Mouse (Mus musculus): ENCODE results near the gene Sarm1.
A peak's percentile ranks its signal among the peaks of the same experiment; 100 is the strongest.
"Not testable (repeated sequence)": the region's sequence is repeated elsewhere in the genome, so short reads cannot be mapped to it uniquely, and the experiment has no call there.

Gene Sarm1

DNA sequence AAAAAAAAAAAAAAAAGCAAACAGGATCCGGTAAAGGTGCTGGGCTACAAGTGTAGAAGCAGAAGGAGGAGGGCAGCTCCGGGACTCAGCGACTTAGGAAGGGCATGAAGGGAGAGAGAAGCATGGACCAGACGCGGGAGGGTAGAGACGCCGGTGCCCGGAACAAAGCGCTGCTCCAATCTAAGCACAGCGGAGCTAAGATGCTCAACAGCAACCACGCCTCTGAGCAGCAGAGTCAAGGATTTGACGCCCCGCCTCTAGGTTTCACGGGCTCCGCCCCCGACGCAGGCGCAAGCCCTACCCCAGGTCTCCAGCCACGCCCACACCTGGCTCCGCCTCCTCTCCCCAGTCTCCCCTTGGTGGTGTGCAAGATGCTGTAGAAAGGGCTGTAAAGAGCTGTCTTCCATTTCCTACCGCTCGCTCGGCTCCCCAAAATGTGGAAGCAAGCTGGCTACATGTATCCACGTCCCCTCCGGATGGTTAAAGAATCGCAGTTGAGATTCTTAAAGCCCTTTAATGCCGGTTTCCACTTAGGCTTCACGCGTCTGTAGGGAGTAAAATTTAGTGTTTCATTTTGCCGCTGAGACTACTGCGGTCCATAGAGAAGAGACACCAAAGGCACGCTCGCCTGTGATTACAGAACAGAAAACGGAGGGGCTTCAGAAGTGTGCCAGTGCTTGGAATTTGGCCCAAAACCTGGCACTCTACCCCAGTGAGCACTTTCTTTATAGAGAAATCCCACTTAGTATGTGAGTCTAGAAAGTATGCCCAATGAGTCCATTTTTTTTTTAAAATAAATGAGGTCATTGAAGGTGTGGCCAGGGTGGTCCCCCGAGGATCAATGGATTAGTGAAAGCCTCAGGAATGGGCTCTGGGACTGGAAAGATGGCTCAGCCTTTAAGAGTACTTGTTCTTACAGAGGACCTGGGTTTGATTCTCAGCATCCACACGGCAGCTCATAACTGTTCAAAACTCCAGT is at the start of gene Sarm1:
Sarm1 (minus strand) TSS at position 211 of the 979 bp plus-strand sequence.
- peak; percentile 98 for DNase-seq (ENCODE audit: low read depth, low spot score)

DNA sequence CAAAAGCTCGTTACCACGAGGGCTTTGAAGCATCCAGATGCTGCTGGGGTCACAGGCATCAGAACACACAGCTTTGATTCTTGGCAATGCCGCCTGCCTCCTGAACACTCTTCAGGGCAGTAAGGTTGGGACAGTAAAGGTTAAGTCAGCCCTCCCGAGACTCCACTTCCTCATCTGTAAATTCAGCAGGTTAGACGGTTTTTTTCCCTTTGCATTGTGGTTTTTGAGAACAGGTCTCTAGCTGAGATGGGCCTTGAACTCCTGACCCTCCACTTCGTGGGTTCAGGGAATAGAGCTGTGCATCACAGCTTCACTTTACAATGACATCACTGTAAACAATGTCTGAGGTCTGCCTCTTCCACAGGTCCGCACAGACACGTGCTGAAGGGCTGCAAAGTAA is 47.6 kb upstream of the Sarm1 start:
- no peak for DNase-seq (ENCODE audit: low read depth, low spot score)

DNA sequence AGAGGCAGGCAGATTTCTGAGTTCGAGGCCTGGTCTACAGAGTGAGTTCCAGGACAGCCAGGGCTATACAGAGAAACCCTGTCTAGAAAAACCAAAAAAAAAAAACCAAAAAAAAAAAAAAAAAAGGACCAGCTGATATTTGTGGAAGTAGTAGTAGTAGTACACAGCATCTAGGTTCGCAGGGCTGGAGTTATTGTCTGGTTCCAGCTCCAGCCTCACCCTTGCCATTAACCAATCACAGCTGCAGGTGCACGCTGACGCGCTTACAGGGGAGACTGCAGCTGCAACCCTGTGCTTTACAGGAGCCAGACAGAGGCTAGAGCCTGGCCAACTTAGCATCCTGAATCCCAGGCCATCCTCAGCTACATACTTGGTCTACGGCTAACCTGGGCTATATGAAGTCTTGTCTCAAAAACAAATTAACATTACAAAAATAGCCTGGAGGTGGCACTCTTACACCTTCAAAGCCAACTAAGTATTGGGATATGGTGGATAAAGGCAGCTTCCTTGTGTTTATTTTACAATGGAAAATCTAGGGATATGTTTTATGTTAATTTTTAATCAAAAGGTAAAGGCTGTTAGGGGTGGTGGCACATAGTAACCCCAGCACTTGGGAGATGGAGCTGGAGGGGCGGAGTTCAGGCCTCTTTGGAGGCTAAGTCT is 47.0 kb upstream of the Sarm1 start:
- DNase-seq (ENCODE audit: low read depth, low spot score), result peak; percentile 26

DNA sequence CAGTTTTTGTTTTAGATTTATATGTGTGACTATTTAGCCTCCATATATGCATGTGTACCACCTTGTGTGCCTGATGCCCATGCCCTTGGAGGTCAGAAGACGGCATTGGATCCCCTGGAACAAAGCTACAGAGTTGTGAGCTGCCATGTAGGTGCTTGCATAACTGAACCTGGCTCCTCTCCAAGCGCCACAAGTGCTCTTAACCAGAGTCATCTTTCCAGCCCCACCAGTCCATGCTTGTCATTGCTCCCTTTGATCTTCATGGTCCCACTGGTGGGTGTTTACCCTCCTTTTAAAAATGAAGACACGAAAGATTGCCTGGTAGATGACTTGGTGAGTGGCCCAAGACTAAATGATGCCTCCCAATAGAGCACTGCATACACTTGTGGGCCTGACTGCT is 42.8 kb upstream of the Sarm1 start:
- no peak for DNase-seq (ENCODE audit: low read depth, low spot score)

DNA sequence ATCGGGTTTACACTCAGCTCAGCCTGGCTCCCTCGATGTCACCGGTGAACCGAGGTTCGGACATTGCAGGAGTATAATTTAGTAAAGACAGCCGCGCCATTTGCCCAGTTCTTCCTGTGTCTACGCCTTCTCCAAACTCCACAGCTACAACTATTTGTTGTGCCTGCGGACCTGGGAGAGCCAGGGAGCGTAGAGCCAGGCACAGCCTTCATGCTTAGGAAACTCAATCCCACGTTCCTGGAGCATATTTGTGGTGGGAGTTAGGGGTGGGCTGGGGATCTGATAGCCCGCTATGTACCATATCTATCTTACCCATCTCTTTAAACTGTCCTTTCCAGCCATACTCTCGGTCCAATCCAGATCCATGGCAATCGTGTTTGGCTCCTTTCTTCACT is 39.1 kb upstream of the Sarm1 start:
- no peak for DNase-seq (ENCODE audit: low read depth, low spot score)

DNA sequence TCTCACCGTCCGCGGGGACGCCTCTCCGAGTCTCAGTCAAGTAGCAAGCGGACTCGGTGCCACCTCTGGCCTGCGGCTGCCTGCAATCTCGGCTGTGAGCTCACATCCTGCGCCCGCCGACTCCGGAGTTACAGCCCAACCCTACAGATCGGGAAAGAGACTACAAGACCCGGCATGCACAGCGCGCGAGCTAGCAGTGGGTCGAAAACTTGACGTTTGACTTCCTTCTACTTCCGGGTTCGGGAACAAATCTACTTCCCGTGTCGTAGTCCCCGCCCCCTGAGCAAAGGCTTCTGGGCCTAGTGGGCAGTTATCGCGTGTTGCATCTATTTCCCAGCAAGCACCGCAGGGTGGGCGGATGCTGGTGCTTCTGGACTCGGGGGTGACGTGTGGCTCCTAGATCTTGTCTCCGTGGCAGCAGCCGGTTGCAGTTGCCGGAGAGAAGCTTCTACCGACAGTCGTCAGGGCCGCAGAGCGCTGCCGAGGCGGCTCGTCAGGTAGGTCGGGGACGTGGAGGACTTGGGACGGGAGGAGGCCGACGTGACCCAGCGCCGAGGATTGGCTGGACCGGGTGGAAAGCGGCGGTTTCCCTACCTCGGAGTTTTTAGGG is 38.6 kb upstream of the Sarm1 start, which contains the start of the genes Tnfaip1 and Ift20:
Tnfaip1 (minus strand) TSS at position 253 of the 610 bp plus-strand sequence.
Ift20 (plus strand) TSS at position 282 of the 610 bp plus-strand sequence.
- peak; percentile 100 for DNase-seq (ENCODE audit: low read depth, low spot score)

DNA sequence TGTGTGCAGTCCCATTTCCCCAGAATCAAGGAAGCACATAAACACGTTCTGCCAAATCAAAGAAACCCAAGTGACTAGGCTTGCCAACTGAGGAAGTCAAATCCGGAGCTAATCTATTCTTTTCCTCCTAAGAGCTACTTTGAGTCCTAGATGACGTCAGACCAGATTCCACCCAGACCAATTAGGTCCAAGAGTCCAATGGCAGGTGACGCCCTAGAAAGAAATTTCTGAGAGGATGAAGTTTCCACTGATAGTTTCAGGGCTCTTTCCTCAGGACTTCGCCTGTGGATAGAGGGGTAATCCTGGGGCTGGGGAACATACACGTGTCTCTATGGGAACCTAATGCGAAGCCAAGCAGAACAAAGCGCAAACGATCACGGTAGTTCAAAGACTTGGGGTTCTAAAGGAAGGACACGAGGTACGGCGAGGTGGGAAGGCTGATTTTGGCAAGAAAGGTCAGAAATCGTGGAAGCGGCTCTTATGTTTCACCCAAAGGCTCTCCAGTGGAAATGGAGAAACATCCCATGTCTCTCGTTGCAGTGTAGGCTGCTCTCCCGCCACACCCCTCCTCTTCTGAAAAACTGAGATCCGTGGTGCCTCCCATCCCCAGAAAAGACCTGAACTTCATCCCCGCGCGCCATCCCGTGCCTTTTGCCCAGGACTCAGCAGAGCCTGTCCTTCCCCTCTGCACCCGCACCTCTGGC is 38.0 kb upstream of the Sarm1 start:
- DNase-seq (ENCODE audit: low read depth, low spot score), result peak; percentile 82

DNA sequence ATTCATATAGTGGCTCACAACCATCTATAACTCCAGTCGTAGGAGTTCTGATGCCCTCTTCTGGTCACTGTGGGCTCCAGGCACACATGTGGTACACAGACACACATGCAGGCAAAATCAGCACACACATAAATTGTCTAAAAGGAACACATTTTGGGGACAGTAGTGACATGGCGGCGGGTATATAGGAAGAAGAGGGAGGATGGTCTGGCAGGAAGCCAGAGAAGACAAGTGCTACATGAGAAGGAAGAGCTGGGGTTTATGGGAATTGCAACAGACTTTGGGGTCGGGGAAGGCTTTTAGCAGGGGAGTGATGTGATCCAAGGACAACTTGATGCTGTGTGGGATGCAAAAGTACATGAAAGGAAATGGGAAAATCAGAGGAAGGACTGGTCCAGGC is 37.0 kb upstream of the Sarm1 start:
- DNase-seq (ENCODE audit: low read depth, low spot score), result peak; percentile 22

DNA sequence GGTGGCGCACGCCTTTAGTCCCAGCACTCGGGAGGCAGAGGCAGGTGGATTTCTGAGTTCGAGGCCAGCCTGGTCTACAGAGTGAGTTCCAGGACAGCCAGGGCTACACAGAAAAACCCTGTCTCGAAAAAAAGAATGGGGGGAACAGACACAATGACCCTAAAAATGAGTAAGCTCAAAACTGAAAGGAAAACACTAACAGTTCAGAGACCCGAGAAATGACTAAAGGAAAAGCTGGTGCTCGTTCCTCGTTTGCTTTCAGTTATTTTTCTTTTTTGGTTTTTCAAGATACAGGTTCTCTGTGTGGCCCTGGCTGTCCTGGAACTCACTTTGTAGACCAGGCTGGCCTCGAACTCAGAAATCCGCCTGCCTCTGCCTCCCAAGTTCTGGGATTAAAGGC is 34.0 kb upstream of the Sarm1 start:
- not testable (repeated sequence) for DNase-seq (ENCODE audit: low read depth, low spot score)

DNA sequence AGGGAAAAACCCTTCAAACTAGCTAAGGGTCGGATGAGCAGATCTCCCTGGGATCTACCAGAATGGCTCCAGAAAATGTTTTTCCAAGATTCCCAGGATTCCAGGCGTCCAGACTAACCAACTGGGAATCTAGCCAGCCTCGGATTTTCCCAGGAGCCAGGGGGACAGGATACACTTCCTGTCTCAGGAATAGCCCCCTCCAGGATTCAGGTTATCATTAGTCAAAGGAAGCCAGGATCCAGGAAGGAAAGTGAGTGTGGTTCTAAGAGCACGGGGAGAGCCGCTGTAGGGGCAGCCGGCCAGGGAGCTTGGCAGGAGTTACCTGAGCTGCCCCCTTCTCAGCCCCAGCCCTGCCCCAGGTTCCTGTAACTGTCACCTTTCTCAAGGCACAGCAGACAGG is 33.5 kb upstream of the Sarm1 start:
- DNase-seq (ENCODE audit: low read depth, low spot score), result no peak

DNA sequence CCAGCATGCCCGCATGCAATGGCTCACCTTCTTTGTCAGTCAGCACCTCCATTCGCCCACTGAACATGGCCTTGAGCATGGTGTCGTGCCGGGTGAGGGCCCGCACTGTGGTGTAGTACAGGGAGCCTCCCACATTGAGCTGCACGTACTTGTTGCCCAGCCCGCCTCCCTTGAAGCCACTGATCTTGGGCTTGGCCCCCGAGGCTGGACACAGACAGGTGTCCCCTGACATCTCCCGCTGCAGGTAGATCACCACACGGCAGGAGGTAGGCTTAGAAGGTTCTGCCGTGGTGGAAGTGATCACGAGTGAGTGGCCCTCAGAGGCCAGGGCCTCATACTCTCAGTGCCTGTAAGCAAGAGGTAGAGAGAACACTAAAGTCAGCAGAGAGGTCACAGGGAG is 32.4 kb upstream of the Sarm1 start:
- no peak for DNase-seq (ENCODE audit: low read depth, low spot score)

DNA sequence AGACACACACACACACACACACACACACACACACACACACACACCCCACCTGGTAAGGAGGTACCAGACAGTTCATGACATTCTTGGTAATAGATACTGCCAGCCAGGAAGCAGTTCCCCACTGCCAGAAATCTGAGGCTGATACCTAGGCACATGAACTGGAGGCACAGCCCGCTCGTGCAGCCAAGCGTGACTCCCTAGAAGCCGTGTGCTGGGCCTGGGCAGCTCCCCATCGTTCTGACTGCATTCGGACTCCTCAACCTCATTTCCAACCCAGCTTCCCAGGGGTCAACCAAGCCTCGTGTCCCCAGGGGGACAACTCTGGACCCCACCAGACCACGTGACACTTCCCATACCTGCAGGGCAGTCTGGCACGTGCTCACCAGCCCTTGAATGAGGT is 31.2 kb upstream of the Sarm1 start:
- DNase-seq (ENCODE audit: low read depth, low spot score), result no peak

DNA sequence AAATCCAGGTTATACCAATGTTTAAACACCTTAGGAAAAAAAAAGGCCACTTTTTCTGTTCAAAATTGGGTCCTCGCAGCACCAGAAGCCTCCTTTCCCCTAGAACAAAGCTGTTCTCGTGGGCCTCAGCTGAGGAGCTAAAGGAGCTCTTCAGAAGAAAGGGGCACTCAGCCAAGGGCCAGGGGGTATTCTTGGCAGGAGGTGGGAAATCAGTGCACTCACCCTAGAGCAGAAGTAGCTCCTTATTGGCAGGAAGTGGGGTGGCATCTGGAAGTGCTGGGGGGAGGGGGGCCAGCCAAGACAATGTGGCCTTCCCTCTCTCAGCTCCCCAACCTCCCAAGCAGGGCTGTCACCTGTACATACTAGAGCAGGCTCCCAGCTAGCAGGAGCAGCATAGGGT is 27.3 kb upstream of the Sarm1 start:
- no peak for DNase-seq (ENCODE audit: low read depth, low spot score)

DNA sequence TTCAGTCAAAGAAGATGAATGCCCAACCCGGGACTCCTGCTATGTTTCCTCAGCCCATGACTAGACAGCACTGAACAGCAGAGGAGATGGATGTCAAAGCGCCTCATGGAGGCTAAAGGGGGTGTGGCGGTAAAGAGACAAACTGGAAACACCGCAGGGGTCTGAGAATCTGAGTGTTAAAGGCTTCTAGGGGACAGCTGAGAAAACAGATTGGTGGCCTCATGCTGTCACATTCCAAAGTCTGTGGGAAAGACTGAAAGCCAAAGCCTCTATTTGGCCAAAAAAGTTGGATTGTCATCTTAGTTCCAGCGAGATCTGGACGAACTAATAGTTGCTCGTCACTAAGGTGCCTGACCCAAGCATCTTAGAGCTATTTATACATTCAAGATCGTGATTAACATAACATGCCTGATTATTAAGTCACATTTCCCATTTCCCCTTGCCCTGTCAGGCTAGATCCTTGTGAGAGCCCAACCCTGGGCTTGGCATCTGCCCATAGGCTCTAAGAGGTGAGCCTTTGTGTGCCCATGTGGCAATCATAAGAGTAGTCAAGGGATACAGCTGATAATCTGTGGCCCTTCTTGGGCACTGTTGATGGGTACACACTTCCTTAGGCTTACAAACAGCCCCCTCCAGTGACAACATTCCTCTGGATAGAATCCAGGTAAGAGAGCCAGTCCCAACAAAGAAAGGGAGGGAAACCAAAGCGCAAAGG is 25.8 kb upstream of the Sarm1 start:
- peak; percentile 22 for DNase-seq (ENCODE audit: low read depth, low spot score)

DNA sequence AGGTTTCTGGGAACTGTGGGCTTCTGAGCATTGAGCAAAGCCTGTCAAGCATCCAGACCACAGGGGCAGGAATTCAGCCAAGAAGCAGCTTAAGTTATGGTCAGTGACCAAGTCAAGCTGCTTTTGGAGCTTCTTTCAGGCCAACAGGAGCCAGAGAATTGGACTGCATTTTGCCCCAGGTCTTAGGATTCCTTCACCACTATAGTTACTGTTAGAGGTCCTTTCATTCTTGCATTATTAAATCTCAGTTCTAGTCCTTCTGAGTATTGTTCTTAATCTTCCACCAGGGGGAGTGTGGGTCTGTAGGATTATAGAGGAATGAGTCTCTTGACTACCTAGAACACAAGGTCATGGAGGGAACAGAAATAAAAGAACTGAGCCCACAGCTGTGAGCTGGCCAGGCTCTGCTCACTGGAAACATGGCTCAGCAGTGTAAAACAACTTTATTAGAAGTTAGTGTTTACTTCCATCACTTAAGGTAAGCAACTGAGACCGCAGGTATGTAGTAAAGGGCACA is 25.0 kb upstream of the Sarm1 start:
- peak; percentile 49 for DNase-seq (ENCODE audit: low read depth, low spot score)

DNA sequence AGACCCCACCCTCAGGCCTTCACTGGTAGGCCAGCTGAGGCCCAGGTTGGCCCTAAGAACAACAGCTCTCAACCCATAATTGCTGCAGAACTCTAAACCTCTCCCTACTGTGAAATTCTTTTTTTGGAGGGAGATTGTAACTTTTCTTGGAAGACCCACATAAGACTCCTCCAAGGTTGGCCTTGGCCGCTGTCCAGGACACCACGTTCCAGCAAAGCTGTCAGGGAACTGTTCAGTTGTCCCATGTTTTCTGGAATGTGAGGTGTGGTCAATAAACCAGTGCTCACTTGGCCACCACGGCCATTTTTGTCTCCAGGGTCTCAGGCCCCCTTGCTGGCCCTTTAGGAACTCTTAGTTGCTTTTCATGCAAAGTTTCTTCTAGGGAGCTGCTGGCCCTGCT is 24.3 kb upstream of the Sarm1 start:
- DNase-seq (ENCODE audit: low read depth, low spot score), result no peak

DNA sequence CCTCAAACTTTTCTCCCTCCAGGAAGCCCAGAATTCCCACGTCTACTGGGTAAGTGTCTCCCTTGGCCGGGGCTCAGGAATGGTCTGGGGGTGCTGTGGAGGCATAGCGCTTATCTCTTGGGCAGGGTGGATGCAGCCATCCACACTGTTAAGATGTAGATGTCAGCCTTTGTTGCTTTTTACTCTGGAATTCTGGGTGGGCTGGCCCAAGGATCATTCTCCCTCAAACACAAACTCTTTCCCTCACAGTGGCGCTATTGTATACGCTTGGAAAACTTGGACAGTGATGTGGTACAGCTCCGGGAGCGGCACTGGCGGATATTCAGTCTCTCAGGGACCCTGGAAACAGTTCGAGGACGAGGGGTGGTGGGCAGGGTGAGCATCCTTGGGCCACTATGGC is 21.4 kb upstream of the Sarm1 start:
- DNase-seq (ENCODE audit: low read depth, low spot score), result peak; percentile 62

DNA sequence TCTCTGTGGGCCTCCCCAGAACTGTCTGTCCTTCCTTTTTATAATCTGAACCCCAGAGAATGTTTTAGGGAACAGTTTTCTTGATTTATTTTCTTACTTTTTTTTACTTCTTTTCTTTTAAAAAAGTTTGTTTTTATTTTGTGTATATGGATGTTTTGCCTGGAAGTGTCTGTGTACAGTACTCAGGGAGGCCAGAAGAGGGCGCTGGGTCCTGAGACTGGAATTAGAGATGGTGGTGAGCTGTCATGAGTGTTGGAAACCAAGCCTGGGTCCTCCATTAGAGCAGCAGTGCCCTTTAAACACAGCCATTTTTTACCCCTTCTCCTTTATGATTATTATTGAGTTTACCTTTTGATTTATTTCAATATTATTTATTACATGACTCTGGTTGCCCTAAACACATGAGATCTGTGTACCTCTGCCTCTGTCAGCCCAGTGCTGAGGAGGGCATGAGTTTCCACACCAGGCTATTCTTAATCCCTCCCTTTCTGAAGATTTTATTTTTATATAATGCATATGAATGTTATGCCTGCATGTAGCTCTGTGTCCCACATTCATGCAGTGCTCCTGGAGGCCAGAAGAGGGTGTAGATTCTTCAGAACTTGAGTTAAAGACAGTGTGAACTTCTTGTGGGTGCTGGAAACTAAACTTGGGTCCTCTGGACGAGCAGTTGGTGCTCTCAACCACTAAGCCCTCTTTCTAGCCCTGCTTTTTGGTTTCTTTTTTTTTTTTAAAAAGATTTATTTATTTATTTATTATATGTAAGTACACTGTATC is 18.2 kb upstream of the Sarm1 start:
- peak; percentile 68 for DNase-seq (ENCODE audit: low read depth, low spot score)

DNA sequence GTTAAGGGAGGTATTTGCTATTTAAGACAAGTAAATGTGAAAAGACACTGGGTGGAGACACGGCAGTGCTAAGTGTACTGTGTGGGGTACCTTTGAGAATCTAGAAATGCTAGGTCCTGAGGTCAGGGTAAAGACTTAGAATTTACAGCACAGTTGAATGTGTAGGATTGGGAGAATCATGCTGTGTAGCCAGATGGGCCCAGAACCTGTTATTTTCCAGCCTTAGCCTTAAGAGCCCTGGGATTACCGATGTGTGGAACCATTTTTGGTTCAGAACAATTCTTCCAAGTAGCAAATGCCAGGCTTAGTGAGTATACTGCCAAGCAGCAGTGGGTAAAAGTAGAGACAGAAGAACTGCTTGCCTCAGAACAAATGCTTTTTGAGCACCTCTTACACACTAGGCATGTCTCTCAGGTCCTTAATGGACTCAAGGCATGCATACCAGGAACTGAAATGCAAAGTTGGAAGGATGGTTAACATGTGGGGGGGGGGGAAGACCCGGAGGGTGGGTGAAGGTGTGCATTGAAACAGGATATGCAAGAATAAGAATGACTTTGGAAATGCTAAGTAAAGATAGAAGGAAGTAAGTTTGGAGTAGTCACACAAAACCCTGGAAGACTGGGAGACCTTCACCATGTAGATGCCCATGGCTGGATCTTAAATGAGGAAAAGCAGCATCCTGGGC is 15.7 kb upstream of the Sarm1 start:
- peak; percentile 61 for DNase-seq (ENCODE audit: low read depth, low spot score)

All from ZHBTc4 (cell line).